Mouse (Mus musculus) hindbrain, embryonic 12.5 days (tissue): ENCODE results near the gene Slc29a2. TPM values are rescaled to one million over a fixed set of nuclear protein-coding genes. Genes with fewer than 3 reads are reported as not detected.

Source experiments
- ATAC-seq: fragments of 200-750 bp; cut with Nextera tagmentation; 2 replicates; pipeline ENCODE4 v1.8.0; 2017; ENCODE audit warnings: moderate TSS enrichment; ENCODE audit not compliant: low FRiP score
- H3K27ac ChIP-seq: fragments of 300-500 bp; sonication (generic); 2 replicates; pipeline ENCODE4 v1.5.1; 2016; ENCODE audit warnings: mild to moderate bottlenecking
- H3K27me3 ChIP-seq: fragments of 300-500 bp; sonication (generic); 2 replicates; pipeline ENCODE4 v1.6.1; 2016; ENCODE audit warnings: mild to moderate bottlenecking
- H3K36me3 ChIP-seq: fragments of 300-500 bp; sonication (generic); 2 replicates; pipeline ENCODE4 v1.6.1; 2016; ENCODE audit warnings: mild to moderate bottlenecking
- H3K4me1 ChIP-seq: fragments of 300-500 bp; sonication (generic); 2 replicates; pipeline ENCODE4 v1.6.1; 2016
- H3K4me2 ChIP-seq: fragments of 300-500 bp; sonication (generic); replicated peaks from 2 replicates; pipeline ENCODE4 v1.6.1; 2016; ENCODE audit warnings: mild to moderate bottlenecking
- H3K4me3 ChIP-seq: fragments of 300-500 bp; sonication (generic); 2 replicates; pipeline ENCODE4 v1.5.1; 2016; ENCODE audit warnings: mild to moderate bottlenecking
- H3K9ac ChIP-seq: fragments of 300-500 bp; sonication (generic); 2 replicates; pipeline ENCODE4 v1.6.1; 2016; ENCODE audit warnings: mild to moderate bottlenecking, moderate library complexity
- H3K9me3 ChIP-seq: fragments of 300-500 bp; sonication (generic); replicated peaks from 2 replicates; pipeline ENCODE4 v1.6.1; 2016; ENCODE audit warnings: mild to moderate bottlenecking
- WGBS: fragments of 180-500 bp; shearing (Covaris S2); methylation state at CpG from one replicate; pipeline ENCODE4 v1.1.7; 2016; 5-methylcytosine and 5-hydroxymethylcytosine counted together
- polyA plus RNA-seq: library from polyadenylated mRNA; unstranded; fragments of >200 nt; fragmentation: Nextera tagmentation; extraction: Ambion mirVana; gene quantifications from 2 replicates; pipeline ENCODE4 v1.2.1, GENCODE M21; 2016

The Slc29a2 gene
- polyA plus RNA-seq, 1 experiment from 2014 or later, result 5.3 TPM

DNA sequence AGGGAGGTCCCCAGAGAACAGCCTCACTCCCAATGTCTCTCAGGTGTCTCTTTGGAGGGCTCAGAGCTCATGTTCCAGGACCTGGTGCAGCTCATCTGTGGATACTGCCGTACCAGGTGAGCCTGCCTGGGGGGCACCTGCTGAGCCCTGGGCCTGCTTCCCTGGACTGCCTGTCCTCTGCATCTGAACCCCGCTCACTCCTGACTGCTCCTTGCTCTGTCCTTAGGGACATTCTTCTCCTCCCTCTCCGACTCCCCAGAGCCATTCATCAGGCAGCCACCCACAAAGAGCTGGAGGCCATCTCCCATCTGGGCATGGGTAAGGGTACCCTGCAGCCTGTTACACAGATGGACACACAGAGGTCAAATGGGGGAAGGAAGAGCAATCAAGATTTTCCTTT is 27.9 kb downstream of the Slc29a2 start:
- no peak overlapping the region for H3K4me2 ChIP-seq
- H3K9me3 ChIP-seq, result no peaks in the 10 kb centered on the region
- H3K9ac ChIP-seq, result no peak overlapping the region
- H3K27me3 ChIP-seq, result peaks cover 64% of the 10 kb centered on the region
- ATAC-seq, result no peak
- H3K27ac ChIP-seq, result no peak overlapping the region
- 51% methylated on average over 3 of the region's 3 CpGs for WGBS
- peaks cover 25% of the 10 kb centered on the region for H3K4me1 ChIP-seq
- peaks cover 33% of the 10 kb centered on the region for H3K36me3 ChIP-seq
- no peak overlapping the region for H3K4me3 ChIP-seq

DNA sequence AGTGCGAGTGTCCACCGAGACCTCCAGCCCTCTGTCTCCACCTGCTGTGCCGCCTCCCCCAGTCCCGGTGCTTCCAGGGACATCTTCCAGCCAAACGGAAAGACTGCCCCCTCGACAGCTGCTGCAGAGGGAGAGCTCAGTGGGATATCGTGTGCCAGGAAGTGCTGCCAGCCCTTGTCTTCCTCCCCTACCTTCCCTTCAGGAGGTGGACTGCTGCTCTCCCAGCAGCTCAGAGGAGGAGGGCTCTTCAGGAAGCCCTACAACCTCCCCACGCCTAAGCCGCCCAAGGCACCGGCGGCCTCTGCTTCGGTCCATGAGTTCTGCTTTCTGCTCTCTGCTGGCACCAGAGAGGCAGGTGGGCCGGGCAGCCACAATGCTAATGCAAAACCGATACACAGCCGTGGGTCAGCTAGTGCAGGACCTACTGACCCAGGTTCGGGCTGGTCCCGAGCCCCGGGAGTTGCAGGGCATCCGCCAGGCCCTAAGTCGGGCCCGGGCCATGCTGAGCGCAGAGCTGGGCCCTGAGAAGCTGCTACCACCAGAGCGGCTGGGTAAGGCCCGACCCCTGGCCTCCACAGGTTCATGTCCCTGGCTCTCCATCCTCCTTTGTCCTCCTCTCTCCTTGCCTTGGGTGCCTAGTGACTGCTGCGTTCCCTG is 28.6 kb downstream of the Slc29a2 start:
- no peak for ATAC-seq
- Histone ChIP-seq H3K27ac (no peak overlapping the region), H3K36me3 (peaks cover 25% of the 10 kb centered on the region), H3K4me3 (no peak overlapping the region), H3K9me3 (no peaks in the 10 kb centered on the region), H3K4me1 (peaks cover 25% of the 10 kb centered on the region), H3K4me2 (no peak overlapping the region), H3K9ac (no peak overlapping the region), H3K27me3 (peaks cover 64% of the 10 kb centered on the region)
- 19% methylated on average over 25 of the region's 25 CpGs for WGBS

DNA sequence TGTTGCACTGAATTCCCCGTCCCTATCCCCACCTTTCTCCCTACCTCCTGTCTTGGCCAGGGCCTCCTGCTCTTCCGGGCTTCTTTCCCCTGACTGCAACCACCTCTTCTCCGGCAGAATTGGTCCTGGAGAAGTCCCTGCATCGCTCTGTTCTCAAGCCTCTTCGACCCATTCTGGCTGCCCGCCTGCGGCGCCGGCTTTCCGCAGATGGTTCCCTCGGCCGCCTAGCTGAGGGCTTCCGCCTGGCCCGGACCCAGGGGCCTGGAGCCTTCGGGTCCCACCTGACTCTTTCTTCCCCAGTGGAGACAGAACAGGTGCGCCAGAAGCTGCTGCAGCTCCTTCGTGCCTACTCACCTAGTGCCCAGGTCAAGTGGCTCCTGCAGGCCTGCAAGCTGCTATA is 29.2 kb downstream of the Slc29a2 start:
- Histone ChIP-seq H3K27ac (no peak overlapping the region), H3K9ac (no peak overlapping the region), H3K4me3 (no peak overlapping the region), H3K36me3 (peaks cover 19% of the 10 kb centered on the region), H3K4me1 (peaks cover 26% of the 10 kb centered on the region), H3K27me3 (peaks cover 64% of the 10 kb centered on the region), H3K9me3 (no peaks in the 10 kb centered on the region), H3K4me2 (no peak overlapping the region)
- WGBS, result 51% methylated on average over 17 of the region's 17 CpGs
- no peak for ATAC-seq

DNA sequence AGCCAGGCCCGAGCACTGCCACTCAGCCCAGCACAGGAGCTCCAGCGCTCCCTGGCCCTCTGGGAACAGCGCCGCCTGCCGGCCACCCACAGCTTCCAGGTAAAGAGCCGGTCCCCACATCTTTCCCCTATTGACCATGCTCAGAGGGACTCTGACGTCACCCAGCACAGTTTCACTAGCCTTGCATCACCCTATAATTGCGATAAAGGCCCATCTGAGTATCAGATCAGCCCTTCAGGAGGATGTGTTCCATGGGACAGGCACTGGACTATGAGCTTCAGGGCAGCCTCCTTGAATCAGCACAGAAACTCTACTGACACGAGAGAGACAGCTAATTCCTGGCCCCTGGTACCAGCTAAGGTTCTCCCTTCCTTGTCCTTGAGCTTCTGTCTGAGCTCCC is 30.2 kb downstream of the Slc29a2 start:
- 15% methylated on average over 9 of the region's 9 CpGs for WGBS
- no peak overlapping the region for H3K4me3 ChIP-seq
- H3K27ac ChIP-seq, result no peak overlapping the region
- H3K4me2 ChIP-seq, result no peak overlapping the region
- H3K9ac ChIP-seq, result no peak overlapping the region
- H3K27me3 ChIP-seq, result peaks cover 70% of the 10 kb centered on the region
- H3K9me3 ChIP-seq, result no peaks in the 10 kb centered on the region
- H3K36me3 ChIP-seq, result peaks cover 11% of the 10 kb centered on the region
- peaks cover 35% of the 10 kb centered on the region for H3K4me1 ChIP-seq
- ATAC-seq, result no peak

DNA sequence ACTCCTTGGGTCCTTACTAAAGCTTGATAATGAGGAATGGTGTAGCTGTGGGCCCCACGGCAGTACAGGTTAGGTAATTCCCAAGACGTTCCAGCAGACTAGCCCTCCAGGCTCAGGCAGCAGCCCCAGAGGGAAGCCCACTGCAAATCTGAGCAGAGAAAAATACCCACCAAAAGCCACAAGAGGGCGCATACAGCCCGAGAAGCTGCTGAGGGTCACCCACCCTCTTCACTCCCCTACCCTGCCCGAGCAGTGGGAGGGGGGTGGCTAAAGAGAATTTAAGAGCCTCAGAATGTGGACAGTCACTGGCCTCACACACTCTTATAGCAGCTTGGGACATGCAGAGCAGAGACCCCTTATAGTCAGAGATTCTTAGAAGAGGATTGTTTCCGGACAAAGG is 32.6 kb downstream of the Slc29a2 start:
- H3K9me3 ChIP-seq, result no peaks in the 10 kb centered on the region
- H3K9ac ChIP-seq, result no peak overlapping the region
- WGBS, result 14% methylated on average over 6 of the region's 6 CpGs
- H3K36me3 ChIP-seq, result no peaks in the 10 kb centered on the region
- peaks cover 47% of the 10 kb centered on the region for H3K27me3 ChIP-seq
- ATAC-seq, result peak; percentile 24; the same call in 1 of the 2 replicates
- no peak overlapping the region for H3K27ac ChIP-seq
- no peak overlapping the region for H3K4me3 ChIP-seq
- H3K4me2 ChIP-seq, result 0 out of 2 replicates have a peak overlapping the region, but pooled peaks have one; percentile 15
- H3K4me1 ChIP-seq, result peaks cover 40% of the 10 kb centered on the region

DNA sequence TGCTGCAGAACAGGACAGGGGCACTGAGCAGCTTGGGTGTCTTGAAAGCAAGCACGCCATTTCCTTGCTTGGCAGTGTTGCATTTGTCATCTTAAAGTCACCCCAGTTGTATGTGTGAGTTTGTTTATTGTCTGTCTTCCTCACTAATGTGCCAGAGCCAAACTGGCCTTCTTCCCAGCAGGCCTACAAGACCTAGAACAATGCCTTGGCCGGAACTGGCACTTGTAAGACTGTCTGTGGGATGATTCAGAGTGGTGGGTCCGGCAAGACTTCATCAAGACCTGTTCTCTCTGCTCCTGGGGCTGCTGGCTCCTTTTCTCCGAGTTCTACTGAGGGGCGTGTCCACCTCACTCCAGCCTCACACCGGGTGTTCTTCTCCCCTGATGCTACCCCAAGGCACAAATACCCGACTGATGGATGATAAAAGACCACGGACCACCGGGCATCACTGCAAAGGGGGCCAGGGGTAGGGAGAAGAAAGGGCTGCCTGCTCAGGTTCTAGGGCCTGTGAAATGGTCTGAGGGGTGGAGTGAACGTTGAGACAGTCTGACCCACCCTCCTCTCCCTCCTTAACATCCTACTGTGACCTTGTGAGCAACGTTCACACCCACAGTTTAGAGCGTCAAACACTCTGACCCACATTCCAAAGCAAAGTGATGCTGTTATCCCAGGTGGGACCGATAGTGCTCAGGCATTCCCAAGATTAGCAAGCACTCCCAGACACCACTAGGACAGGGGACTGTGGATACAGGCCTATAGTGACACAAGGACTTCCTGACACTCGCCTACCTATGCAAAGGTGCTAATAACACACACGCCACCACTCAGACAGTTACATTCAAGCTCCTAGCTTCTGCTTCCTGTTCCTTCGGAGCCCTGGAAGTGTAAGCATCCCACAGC is 34.5 kb downstream of the Slc29a2 start:
- Histone ChIP-seq H3K4me3 (no peak overlapping the region), H3K36me3 (no peaks in the 10 kb centered on the region), H3K9me3 (no peaks in the 10 kb centered on the region), H3K27ac (no peak overlapping the region), H3K9ac (no peak overlapping the region), H3K27me3 (peaks cover 28% of the 10 kb centered on the region), H3K4me1 (peaks cover 31% of the 10 kb centered on the region), H3K4me2 (no peak overlapping the region)
- WGBS, result 24% methylated on average over 16 of the region's 16 CpGs
- ATAC-seq, result no peak

DNA sequence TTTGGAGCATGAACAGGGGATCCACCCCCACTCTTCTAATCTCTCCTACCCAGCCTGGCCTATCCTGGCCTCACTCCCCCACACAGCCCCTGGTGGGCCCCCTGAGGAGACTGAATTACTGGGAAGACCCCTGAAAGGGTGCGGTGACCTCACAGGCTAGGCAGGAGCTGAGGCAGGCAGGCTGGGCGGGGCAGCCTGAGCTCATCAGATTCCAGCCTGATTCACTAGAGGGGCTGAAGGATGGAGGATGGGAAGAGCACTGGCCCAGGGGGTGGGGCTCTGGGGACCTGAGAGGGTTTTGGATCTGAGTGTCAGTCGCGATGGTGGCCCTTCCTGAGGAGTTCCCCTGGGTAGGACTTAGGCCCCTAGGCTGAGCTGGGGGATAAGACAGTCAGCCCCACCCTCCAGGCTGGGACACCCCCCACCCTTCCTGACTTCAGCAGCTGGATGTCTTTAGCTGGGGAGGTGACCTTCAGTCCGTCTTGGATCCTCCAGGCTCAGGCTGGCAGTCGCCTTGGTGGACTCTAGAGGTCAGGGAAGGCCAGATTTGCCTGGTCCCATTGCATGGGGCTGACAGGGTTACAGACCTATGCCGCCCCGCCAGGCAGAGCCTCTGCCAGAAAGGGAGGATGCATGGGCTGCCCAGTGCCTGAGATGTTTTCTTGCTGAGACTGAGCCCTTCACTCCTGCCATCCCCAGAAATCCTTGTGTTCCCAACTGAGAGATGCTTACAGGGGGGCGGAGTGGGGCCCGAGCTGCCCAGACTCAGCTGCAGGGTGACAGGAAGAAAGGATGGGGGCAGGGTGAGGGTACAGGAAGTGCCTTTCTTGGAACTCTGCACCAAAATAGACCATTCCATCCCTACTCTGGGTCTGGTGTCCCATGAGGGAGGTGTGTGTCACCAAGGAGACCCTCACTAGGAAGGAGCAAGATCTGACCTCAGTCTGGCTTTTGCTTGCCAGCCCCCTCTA is 35.4 kb downstream of the Slc29a2 start:
- ATAC-seq, result 0 out of 2 replicates have a peak, but pooled peaks have one; percentile 18
- peaks cover 19% of the 10 kb centered on the region for H3K27me3 ChIP-seq
- no peak overlapping the region for H3K4me2 ChIP-seq
- no peaks in the 10 kb centered on the region for H3K36me3 ChIP-seq
- H3K9ac ChIP-seq, result no peak overlapping the region
- WGBS, result 16% methylated on average over 10 of the region's 10 CpGs
- H3K4me1 ChIP-seq, result peaks cover 31% of the 10 kb centered on the region
- H3K9me3 ChIP-seq, result no peaks in the 10 kb centered on the region
- H3K4me3 ChIP-seq, result no peak overlapping the region
- no peak overlapping the region for H3K27ac ChIP-seq

DNA sequence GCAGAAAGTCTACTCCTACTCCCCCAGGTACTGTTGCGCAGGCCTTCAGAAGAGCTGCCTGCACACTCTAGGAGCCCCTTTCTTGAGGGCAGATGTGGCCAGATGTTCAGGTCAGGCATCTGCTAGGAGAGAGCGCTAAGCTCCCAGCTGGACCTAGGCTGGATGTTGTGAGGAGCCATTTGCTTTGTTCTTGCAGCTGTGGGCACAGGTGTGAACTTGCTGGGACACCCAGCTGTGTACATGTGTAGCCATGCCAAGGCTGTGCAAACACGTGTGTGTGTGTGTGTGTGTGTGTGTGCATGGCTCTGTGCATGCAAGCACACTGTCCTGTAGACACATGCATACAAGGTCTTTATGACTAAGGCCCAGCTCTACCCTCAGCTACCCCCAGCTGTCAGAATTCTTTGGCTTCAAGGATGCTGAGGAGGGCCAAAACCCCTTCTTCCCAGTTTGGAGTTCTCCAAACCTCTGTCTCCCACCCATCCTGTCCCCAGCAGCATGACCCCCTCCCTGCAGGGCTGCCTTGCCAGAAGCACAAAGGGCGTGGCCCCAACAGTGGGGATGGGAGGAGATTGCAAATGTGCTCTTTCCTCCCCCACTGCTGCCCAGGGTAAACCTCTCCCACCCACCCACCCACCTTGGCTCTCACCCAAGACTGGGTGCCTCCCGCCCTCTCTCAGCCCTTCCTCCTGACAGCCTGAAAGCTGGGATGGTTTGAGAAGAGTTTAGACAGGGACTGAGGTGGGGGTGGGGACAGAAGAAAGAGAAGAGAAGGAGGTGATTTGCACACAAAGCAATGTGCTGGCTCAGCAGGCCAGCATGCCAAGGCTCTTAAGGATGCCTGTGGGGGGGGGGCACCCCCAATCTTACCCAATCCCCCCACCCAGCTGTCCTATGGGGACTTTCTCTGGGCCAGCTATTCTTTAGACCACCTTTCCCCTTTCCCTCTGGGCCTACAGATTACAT is 37.0 kb downstream of the Slc29a2 start:
- Histone ChIP-seq H3K4me3 (no peak overlapping the region), H3K9ac (peak overlapping the region; percentile 32; the same call in 1 of the 2 replicates), H3K4me2 (no peak overlapping the region), H3K27me3 (peaks cover 7% of the 10 kb centered on the region; the same call in 1 of the 2 replicates), H3K4me1 (peaks cover 36% of the 10 kb centered on the region), H3K27ac (no peak overlapping the region), H3K36me3 (no peaks in the 10 kb centered on the region), H3K9me3 (no peaks in the 10 kb centered on the region)
- no peak for ATAC-seq
- 37% methylated on average over 5 of the region's 5 CpGs for WGBS

DNA sequence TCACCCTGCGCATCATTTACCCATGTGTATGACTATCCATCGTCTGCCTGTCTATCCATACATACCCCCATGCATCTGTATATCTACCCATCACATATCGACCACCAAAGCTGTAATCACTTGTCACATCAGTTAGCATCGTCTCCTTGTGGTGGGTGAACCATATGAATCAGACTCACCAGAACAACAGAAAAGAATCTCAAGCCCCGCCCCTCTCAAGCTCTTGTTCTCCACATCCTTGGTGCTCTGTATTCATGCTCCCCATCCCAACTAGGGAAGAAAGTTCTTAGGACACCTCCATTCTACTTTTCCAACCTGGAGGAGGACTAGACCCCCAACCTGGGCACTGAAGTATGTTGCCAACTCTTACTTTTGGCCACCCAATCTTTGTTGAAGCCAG is 38.4 kb downstream of the Slc29a2 start:
- ATAC-seq, result no peak
- Histone ChIP-seq H3K27ac (no peak overlapping the region), H3K36me3 (no peaks in the 10 kb centered on the region), H3K4me2 (no peak overlapping the region), H3K4me1 (peaks cover 38% of the 10 kb centered on the region), H3K27me3 (peaks cover 10% of the 10 kb centered on the region), H3K9ac (no peak overlapping the region), H3K9me3 (no peaks in the 10 kb centered on the region), H3K4me3 (no peak overlapping the region)
- 95% methylated on average over 5 of the region's 5 CpGs for WGBS

DNA sequence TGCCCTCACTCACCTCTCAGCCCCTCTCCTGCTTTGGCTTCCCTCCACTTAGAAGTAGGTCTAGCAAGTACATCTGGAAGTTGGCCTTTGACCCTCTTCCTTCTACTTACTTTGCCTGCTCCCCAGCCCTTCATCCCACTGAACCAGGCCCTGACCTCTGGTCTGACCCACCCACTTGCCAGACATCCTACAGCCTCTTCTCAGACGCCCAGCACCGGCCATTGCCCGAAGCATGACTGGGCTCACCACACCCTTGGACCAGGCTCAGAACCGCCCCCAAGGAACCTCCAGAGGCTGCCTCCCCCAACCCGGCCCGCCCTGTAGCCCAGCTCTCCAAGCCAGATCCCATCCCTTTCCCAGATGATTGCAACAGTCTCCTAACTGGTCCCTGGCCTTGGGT is 38.8 kb downstream of the Slc29a2 start:
- Histone ChIP-seq H3K4me3 (no peak overlapping the region), H3K4me2 (no peak overlapping the region), H3K36me3 (no peaks in the 10 kb centered on the region), H3K4me1 (peaks cover 42% of the 10 kb centered on the region), H3K27me3 (peaks cover 15% of the 10 kb centered on the region), H3K9ac (no peak overlapping the region), H3K27ac (no peak overlapping the region), H3K9me3 (no peaks in the 10 kb centered on the region)
- 74% methylated on average over 6 of the region's 6 CpGs for WGBS
- ATAC-seq, result no peak

DNA sequence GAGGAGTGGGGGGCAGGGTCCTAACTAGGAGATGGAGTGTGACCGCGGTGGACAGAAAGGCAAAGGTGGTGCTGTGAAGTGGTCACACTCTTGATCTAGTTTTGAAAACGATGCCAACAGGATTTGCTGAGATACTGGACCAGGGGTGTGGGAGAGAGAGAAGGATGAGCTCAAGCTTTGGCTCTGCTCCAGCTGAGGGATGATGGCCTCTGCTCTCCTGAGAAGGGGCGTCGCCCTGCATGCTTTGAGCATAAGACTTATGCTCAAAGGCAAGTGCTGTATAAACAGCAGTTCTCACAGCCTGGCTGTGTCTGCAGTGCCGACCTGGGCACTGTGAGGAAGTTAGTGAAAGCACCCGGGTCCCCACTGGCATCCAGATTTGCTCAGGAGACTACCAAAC is 41.4 kb downstream of the Slc29a2 start:
- peaks cover 48% of the 10 kb centered on the region for H3K4me1 ChIP-seq
- no peak overlapping the region for H3K4me3 ChIP-seq
- 72% methylated on average over 7 of the region's 7 CpGs for WGBS
- H3K27me3 ChIP-seq, result peaks cover 34% of the 10 kb centered on the region
- no peak overlapping the region for H3K9ac ChIP-seq
- no peak for ATAC-seq
- no peaks in the 10 kb centered on the region for H3K36me3 ChIP-seq
- no peaks in the 10 kb centered on the region for H3K9me3 ChIP-seq
- no peak overlapping the region for H3K27ac ChIP-seq
- H3K4me2 ChIP-seq, result no peak overlapping the region
